Mouse (Mus musculus) liver, embryonic 13.5 days (tissue): ENCODE results near the gene Pard6b. TPM values are rescaled to one million over a fixed set of nuclear protein-coding genes. Genes with fewer than 3 reads are reported as not detected.
A peak's percentile ranks its signal among the peaks of the same experiment; 100 is the strongest.

Source experiments
- ATAC-seq: fragments of 200-750 bp; cut with Nextera tagmentation; 2 replicates; pipeline ENCODE4 v1.8.0; 2017; ENCODE audit warnings: low read depth, mild to moderate bottlenecking, moderate number of reproducible peaks, moderate library complexity
- DNase-seq: peaks from one replicate; pipeline ENCODE4 v3.0.0; 2022
- H3K27ac ChIP-seq: fragments of 300-500 bp; sonication (generic); 2 replicates; pipeline ENCODE4 v1.5.1; 2015; ENCODE audit warnings: moderate library complexity, mild to moderate bottlenecking, inconsistent platforms
- H3K27me3 ChIP-seq: fragments of 300-500 bp; sonication (generic); 2 replicates; pipeline ENCODE4 v1.6.1; 2015; ENCODE audit warnings: mild to moderate bottlenecking, inconsistent platforms
- H3K36me3 ChIP-seq: fragments of 300-500 bp; sonication (generic); 2 replicates; pipeline ENCODE4 v1.6.1; 2015; ENCODE audit warnings: mild to moderate bottlenecking, inconsistent platforms
- H3K4me1 ChIP-seq: fragments of 300-500 bp; sonication (generic); replicated peaks from 2 replicates; pipeline ENCODE4 v1.6.1; 2015; ENCODE audit warnings: inconsistent platforms
- H3K4me2 ChIP-seq: fragments of 300-500 bp; sonication (generic); 2 replicates; pipeline ENCODE4 v1.6.1; 2015; ENCODE audit warnings: inconsistent platforms, mild to moderate bottlenecking, moderate library complexity
- H3K4me3 ChIP-seq: fragments of 300-500 bp; sonication (generic); replicated peaks from 2 replicates; pipeline ENCODE4 v1.5.1; 2015; ENCODE audit warnings: mild to moderate bottlenecking, inconsistent platforms
- H3K9ac ChIP-seq: fragments of 300-500 bp; sonication (generic); 2 replicates; pipeline ENCODE4 v1.6.1; 2015; ENCODE audit warnings: mild to moderate bottlenecking, inconsistent platforms
- H3K9me3 ChIP-seq: fragments of 300-500 bp; sonication (generic); replicated peaks from 2 replicates; pipeline ENCODE4 v1.6.1; 2016; ENCODE audit warnings: inconsistent platforms
- WGBS: fragments of 180-500 bp; shearing (Covaris S2); methylation state at CpG from one replicate; pipeline ENCODE4 v1.1.7; 2015; ENCODE audit not compliant: insufficient replicate concordance; 5-methylcytosine and 5-hydroxymethylcytosine counted together
- microRNA-seq: library from miRNA; unstranded; fragments of <30 nt; microRNA quantifications from one replicate; pipeline ENCODE4, GENCODE M21; 2016
- polyA plus RNA-seq: library from polyadenylated mRNA; unstranded; fragments of >200 nt; fragmentation: Nextera tagmentation; extraction: Ambion mirVana; gene quantifications from 2 replicates; pipeline ENCODE4 v1.2.1, GENCODE M21; 2015

Gene Pard6b
- polyA plus RNA-seq, 1 experiment from 2014 or later, result 2.2 TPM

DNA sequence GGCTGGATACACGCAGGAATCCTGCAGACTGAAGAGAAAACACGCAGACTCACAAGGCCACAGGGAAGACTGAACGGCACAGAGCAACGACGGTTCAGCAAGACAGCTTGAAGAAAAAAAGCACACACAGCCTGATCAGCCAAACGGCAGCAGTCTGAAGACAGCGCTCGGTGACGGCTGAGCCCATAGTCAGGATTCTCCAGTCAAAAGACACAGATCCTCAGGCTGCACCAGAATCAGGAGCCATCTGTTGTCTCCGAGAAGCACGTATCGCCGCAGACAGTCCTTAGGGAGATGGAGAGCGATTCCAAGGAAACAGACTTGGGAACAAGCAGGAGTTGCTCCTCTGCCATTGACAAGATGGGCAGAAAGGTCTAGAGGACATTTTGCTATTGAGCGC, 56.4 kb downstream of the Pard6b start:
- no peak overlapping the region for H3K4me3 ChIP-seq
- H3K9me3 ChIP-seq, result no peaks in the 10 kb centered on the region
- H3K27me3 ChIP-seq, result 0 out of 2 replicates have a peak, but pooled peaks cover 7% of the 10 kb centered on the region
- H3K9ac ChIP-seq, result no peak overlapping the region
- 75% methylated on average over 15 of the region's 15 CpGs for WGBS
- no peak for DNase-seq
- H3K4me1 ChIP-seq, result no peaks in the 10 kb centered on the region
- H3K27ac ChIP-seq, result no peak overlapping the region
- no peaks in the 10 kb centered on the region for H3K36me3 ChIP-seq
- ATAC-seq, result no peak
- H3K4me2 ChIP-seq, result no peak overlapping the region

DNA sequence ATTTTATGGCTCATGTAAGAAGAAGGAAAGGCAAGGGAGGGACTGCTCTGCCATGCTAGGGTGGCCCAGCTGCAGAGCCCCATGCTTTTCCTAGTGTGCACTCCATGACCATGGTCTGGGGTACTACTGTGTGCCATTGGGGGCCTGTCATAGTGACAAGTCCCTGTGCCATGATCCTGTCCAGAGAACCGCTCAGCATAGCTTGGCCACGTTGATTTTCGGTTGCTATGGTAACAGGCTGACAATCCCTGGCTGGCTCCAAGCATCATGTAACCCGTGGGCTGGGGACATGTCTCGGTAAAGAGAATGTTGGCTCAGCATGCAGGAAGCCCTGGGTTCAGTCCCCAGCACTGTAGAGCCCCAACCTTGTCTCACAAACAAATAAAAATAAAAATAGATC, 63.0 kb downstream of the Pard6b start:
- Histone ChIP-seq H3K4me3 (no peak overlapping the region), H3K27me3 (no peaks in the 10 kb centered on the region), H3K36me3 (no peaks in the 10 kb centered on the region), H3K4me2 (no peak overlapping the region), H3K9ac (no peak overlapping the region), H3K9me3 (no peaks in the 10 kb centered on the region), H3K27ac (no peak overlapping the region), H3K4me1 (peaks cover 9% of the 10 kb centered on the region)
- WGBS, result 58% methylated on average over 5 of the region's 5 CpGs
- ATAC-seq (no peak), DNase-seq (no peak)

DNA sequence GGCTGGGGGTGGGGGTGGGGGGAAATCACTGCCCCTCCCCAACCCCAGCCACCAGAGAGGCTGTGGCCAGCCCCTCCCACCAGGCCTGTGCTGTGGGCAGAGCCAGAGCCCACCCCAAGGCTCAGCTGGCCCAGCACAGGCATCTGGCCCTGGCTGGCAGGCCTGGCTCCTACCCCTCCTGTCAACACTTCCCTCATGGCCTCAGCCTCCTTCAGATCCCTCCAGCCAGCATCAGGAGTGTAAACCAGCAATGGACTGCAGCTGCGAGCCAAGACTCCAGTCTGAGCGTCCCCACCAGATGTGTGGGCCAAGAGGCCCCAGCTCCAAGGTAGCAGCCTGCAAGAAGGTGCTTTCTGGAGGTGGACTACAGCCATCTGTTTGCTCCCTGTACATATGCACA, 64.6 kb downstream of the Pard6b start:
- ATAC-seq (no peak), DNase-seq (no peak)
- H3K4me2 ChIP-seq, result no peak overlapping the region
- H3K9ac ChIP-seq, result no peak overlapping the region
- no peaks in the 10 kb centered on the region for H3K9me3 ChIP-seq
- H3K4me3 ChIP-seq, result no peak overlapping the region
- peaks cover 19% of the 10 kb centered on the region for H3K4me1 ChIP-seq
- H3K27me3 ChIP-seq, result no peaks in the 10 kb centered on the region
- no peaks in the 10 kb centered on the region for H3K36me3 ChIP-seq
- H3K27ac ChIP-seq, result no peak overlapping the region
- WGBS, result 53% methylated on average over 2 of the region's 2 CpGs

DNA sequence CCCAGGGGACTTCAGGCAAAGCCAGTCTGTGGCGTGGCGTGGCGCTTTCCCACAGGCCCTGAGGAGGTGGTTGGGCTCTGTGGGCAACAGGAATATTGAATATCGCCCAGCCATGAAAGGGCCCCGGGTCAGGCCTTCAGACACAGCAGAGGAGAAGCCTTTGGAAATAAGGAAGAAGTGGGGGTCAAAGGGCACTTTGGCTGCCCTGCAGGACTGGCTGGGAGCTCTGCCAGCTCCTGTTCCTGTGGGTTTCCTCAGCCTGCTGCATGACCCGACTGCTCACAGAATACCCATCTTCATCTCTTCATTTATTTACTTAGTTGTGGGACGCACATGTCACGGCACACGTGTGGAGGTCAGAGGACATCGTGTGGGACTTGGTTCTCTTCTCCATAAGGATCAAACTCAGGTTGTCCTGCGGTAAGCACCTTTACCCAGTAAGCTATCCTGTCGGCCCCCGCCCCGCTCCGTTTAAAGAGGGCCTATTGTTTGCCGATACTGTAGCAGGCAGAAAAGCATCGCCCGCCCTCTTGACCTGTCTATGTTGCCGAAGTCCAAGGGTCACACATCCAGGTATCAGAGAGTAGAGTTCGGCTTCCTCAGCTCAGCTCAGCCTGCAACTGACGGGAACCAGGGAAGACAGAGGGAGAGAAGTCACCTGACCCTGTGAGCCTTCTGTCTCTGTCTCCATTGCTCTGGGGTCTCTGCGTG, 67.1 kb downstream of the Pard6b start:
- H3K9me3 ChIP-seq, result no peaks in the 10 kb centered on the region
- H3K4me3 ChIP-seq, result no peak overlapping the region
- H3K27ac ChIP-seq, result peak overlapping the region; percentile 34; the same call in 1 of the 2 replicates
- H3K9ac ChIP-seq, result no peak overlapping the region; the same call in 1 of the 2 replicates
- no peaks in the 10 kb centered on the region for H3K27me3 ChIP-seq
- ATAC-seq, result peak; percentile 47
- DNase-seq, result no peak
- H3K36me3 ChIP-seq, result no peaks in the 10 kb centered on the region
- peaks cover 20% of the 10 kb centered on the region for H3K4me1 ChIP-seq
- 63% methylated on average over 22 of the region's 22 CpGs for WGBS
- H3K4me2 ChIP-seq, result no peak overlapping the region

GRCm38 (mm10) chr2:168149241-168149640, 68.4 kb downstream of the Pard6b start:
- ATAC-seq (no peak), DNase-seq (no peak)
- H3K4me1 ChIP-seq, result peaks cover 33% of the 10 kb centered on the region
- H3K4me2 ChIP-seq, result no peak overlapping the region
- H3K27ac ChIP-seq, result no peak overlapping the region
- no peak overlapping the region for H3K9ac ChIP-seq
- H3K36me3 ChIP-seq, result no peaks in the 10 kb centered on the region
- H3K4me3 ChIP-seq, result no peak overlapping the region
- 50% methylated on average over 8 of the region's 8 CpGs for WGBS
- no peaks in the 10 kb centered on the region for H3K27me3 ChIP-seq
- H3K9me3 ChIP-seq, result no peaks in the 10 kb centered on the region

Small RNAs within 50 kb of the gene (microRNA-seq; reads per million reads assigned to microRNA genes)
- gene Gm24327, result not detected

Other genes with a start within 250 kb of the Pard6b start
- gene Ptpn1, start 148.9 kb upstream of the Pard6b start, polyA plus RNA-seq, result 35.3 and 43.9 TPM in 2 replicates
- 1.6 TPM in 2 replicates for gene Ripor3, start 70.4 kb upstream of the Pard6b start, polyA plus RNA-seq
- gene Adnp, start 126.1 kb downstream of the Pard6b start, polyA plus RNA-seq, result 0.71 and 0.91 TPM in 2 replicates
- gene Gm20716, start 149.4 kb downstream of the Pard6b start, polyA plus RNA-seq, result 4.4 and 5.0 TPM in 2 replicates
- gene Dpm1, start 149.6 kb downstream of the Pard6b start, polyA plus RNA-seq, result 101 and 106 TPM in 2 replicates
- gene Mocs3, start 149.6 kb downstream of the Pard6b start, polyA plus RNA-seq, result 3.4 and 3.9 TPM in 2 replicates
- 0.10 TPM in 2 replicates for gene Kcng1, start 200.7 kb downstream of the Pard6b start, polyA plus RNA-seq